Mouse (Mus musculus): ENCODE measurements around the gene Unc13a.

Gene Unc13a

GRCm38 (mm10) chr8:71666855-71667254 lies 4.7 kb downstream of the Unc13a start:
- no peak for DNase-seq (ENCODE audit: low read depth, low spot score)

GRCm38 (mm10) chr8:71665331-71666130 lies 6.0 kb downstream of the Unc13a start:
- DNase-seq (ENCODE audit: low read depth, low spot score): peak; percentile 97

GRCm38 (mm10) chr8:71660325-71661120 lies 11.0 kb downstream of the Unc13a start:
- peak; percentile 87 for DNase-seq (ENCODE audit: low read depth, low spot score)

GRCm38 (mm10) chr8:71659751-71660150 lies 11.8 kb downstream of the Unc13a start:
- no peak for DNase-seq (ENCODE audit: low read depth, low spot score)

- no peak for DNase-seq (ENCODE audit: low read depth, low spot score)
These were observed 13.0 kb downstream of the Unc13a start for GRCm38 (mm10) chr8:71658515-71659049.

- peak; percentile 41 for DNase-seq (ENCODE audit: low read depth, low spot score)
These were observed 13.7 kb downstream of the Unc13a start for GRCm38 (mm10) chr8:71657816-71658215.

- DNase-seq (ENCODE audit: low read depth, low spot score): peak; percentile 82
These were observed 17.0 kb downstream of the Unc13a start for GRCm38 (mm10) chr8:71654600-71654999.

- DNase-seq (ENCODE audit: low read depth, low spot score): no peak
These were observed 26.0 kb downstream of the Unc13a start for GRCm38 (mm10) chr8:71645510-71645909.

GRCm38 (mm10) chr8:71639318-71639717 lies 32.2 kb downstream of the Unc13a start:
- DNase-seq (ENCODE audit: low read depth, low spot score): no peak

GRCm38 (mm10) chr8:71638321-71638720 lies 33.2 kb downstream of the Unc13a start:
- DNase-seq (ENCODE audit: low read depth, low spot score): no peak

- DNase-seq (ENCODE audit: low read depth, low spot score): no peak
These were observed 34.1 kb downstream of the Unc13a start for GRCm38 (mm10) chr8:71637149-71638095.

GRCm38 (mm10) chr8:71633981-71634667 lies 37.4 kb downstream of the Unc13a start:
- DNase-seq (ENCODE audit: low read depth, low spot score): peak; percentile 83

- DNase-seq (ENCODE audit: low read depth, low spot score): peak; percentile 74
These were observed 38.4 kb downstream of the Unc13a start for GRCm38 (mm10) chr8:71633164-71633563.

- DNase-seq (ENCODE audit: low read depth, low spot score): no peak
These were observed 39.7 kb downstream of the Unc13a start for GRCm38 (mm10) chr8:71631897-71632296.

- DNase-seq (ENCODE audit: low read depth, low spot score): peak; percentile 20
These were observed 40.8 kb downstream of the Unc13a start for GRCm38 (mm10) chr8:71630761-71631160.

- peak; percentile 88 for DNase-seq (ENCODE audit: low read depth, low spot score)
These were observed 41.8 kb downstream of the Unc13a start for GRCm38 (mm10) chr8:71629781-71630212.

- DNase-seq (ENCODE audit: low read depth, low spot score): peak; percentile 91
These were observed 42.4 kb downstream of the Unc13a start for GRCm38 (mm10) chr8:71629096-71629697.

GRCm38 (mm10) chr8:71628396-71629095 lies 43.0 kb downstream of the Unc13a start:
- DNase-seq (ENCODE audit: low read depth, low spot score): no peak

GRCm38 (mm10) chr8:71627265-71628099 lies 44.1 kb downstream of the Unc13a start:
- DNase-seq (ENCODE audit: low read depth, low spot score): no peak

Measured in R1 (cell line).